Mouse (Mus musculus) ES-Bruce4 (cell line): ENCODE data around the gene Atp2a2.

Experiments used
- CTCF ChIP-seq: IDR thresholded peaks from one replicate; pipeline ENCODE4 v1.8.1; 2011; ENCODE audit warnings: low read depth, low read length
- EP300 ChIP-seq: IDR thresholded peaks from 2 replicates; pipeline ENCODE4 v1.6.1; 2011; ENCODE audit warnings: low read depth, low read length; ENCODE audit not compliant: insufficient read depth
- POLR2A ChIP-seq: IDR thresholded peaks from one replicate; pipeline ENCODE4 v1.8.1; 2011; ENCODE audit warnings: low read length; ENCODE audit not compliant: insufficient read depth

DNA sequence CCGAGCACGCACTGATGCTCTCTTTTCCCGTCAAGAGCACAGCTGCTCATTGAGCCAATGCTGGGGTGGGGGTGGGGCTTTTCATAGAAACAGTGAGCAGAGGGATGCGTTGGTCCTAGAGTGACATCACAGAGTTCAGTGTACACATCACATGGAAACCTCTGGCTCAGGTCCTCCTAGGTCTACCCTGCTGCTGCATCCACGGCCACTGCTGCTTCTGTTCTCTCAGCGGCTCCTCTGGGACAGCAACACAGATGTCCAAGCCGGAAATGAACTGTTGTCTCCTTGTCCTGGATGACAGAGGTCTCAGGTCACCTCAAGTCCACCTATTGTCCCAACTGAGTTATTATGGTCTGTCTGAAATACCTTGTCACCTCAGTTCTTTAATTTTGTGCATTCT, 52.1 kb downstream of the Atp2a2 start:
- TF ChIP-seq POLR2A (no peak), EP300 (no peak), CTCF (no peak)
